Mouse (Mus musculus) gastrocnemius, adult 8-10 months (tissue): ENCODE data around the gene Timm13. TPM values are rescaled to one million over a fixed set of nuclear protein-coding genes. Genes with fewer than 3 reads are reported as not detected.

ENCODE experiments used
- DNase-seq, 2 experiments: peaks; one replicate each; pipeline ENCODE4 v3.0.0; 2022; ENCODE audit warnings: low spot score in 2 of 2
- total RNA-seq, 4 experiments: library from RNA; stranded (reverse); gene quantifications; 2 replicates each; pipeline ENCODE4 v1.2.4; 2022

Timm13 gene
- total RNA-seq, 4 experiments from 2014 or later = 119 to 143 (median 123) TPM

GRCm38 (mm10) chr10:80871581-80871980, 29.2 kb downstream of the Timm13 start, which contains the start of gene Tmprss9:
TSS of gene Tmprss9 (plus strand) at chr10:80871848.
- no peak for DNase-seq

GRCm38 (mm10) chr10:80870993-80871392, 29.8 kb downstream of the Timm13 start:
- no peak for DNase-seq

GRCm38 (mm10) chr10:80864446-80864845, 36.3 kb downstream of the Timm13 start:
- peak; percentile 59 to 77 for DNase-seq

GRCm38 (mm10) chr10:80862305-80862704, 38.5 kb downstream of the Timm13 start:
- DNase-seq = no peak

- no peak for DNase-seq
Observed at GRCm38 (mm10) chr10:80858350-80858935, 42.3 kb downstream of the Timm13 start.

- DNase-seq = no peak
Observed at GRCm38 (mm10) chr10:80857848-80858247, 42.9 kb downstream of the Timm13 start.

- no peak for DNase-seq
Observed at GRCm38 (mm10) chr10:80857386-80857785, 43.4 kb downstream of the Timm13 start.

- DNase-seq = no peak
Observed at GRCm38 (mm10) chr10:80856908-80857307, 43.9 kb downstream of the Timm13 start.

GRCm38 (mm10) chr10:80856267-80856666, 44.5 kb downstream of the Timm13 start:
- DNase-seq = no peak

- DNase-seq = no peak
Observed at GRCm38 (mm10) chr10:80855749-80856073, 45.1 kb downstream of the Timm13 start.

GRCm38 (mm10) chr10:80854913-80855748, 45.6 kb downstream of the Timm13 start, which contains the start of the genes Lsm7 and Sppl2b:
TSS of gene Lsm7 (minus strand) at chr10:80855209.
TSS of gene Sppl2b (plus strand) at chr10:80855275.
- peak; percentile 92 to 95 for DNase-seq

Other genes with a start within 250 kb of the Timm13 start
- 10 to 100 TPM; 36.7 to 40.7 (median 39.7) TPM for gene Btbd2, start 243.9 kb downstream of the Timm13 start, total RNA-seq
- 100 to 1,000 TPM; 226 to 292 (median 253) TPM for gene Mknk2, start 222.9 kb downstream of the Timm13 start, total RNA-seq
- gene Mob3a, start 199.0 kb downstream of the Timm13 start, total RNA-seq = 1 to 10 TPM; 2.6 to 3.6 (median 3.4) TPM
- 1 to 10 TPM; 1.0 to 3.1 (median 2.7) TPM for gene Izumo4, start 198.8 kb downstream of the Timm13 start, total RNA-seq
- 10 to 100 TPM; 24.1 to 29.3 (median 27.8) TPM for gene Ap3d1, start 158.7 kb downstream of the Timm13 start, total RNA-seq
- gene Dot1l, start 145.8 kb downstream of the Timm13 start, total RNA-seq = 10 to 100 TPM; 12.4 to 13.8 (median 13.5) TPM
- 10 to 100 TPM; 26.0 to 33.2 (median 29.9) TPM for gene Sf3a2, start 102.8 kb downstream of the Timm13 start, total RNA-seq
- gene Plekhj1, start 102.3 kb downstream of the Timm13 start, total RNA-seq = 10 to 100 TPM; 24.2 to 34.4 (median 32.0) TPM
- under 1 TPM in 3 of 4 experiments, not detected in 1; 0.22 to 0.40 (median 0.24) TPM for gene Amh, start 95.7 kb downstream of the Timm13 start, total RNA-seq
- 100 to 1,000 TPM; 455 to 508 (median 490) TPM for gene Jsrp1, start 87.5 kb downstream of the Timm13 start, total RNA-seq
- gene Oaz1, start 74.3 kb downstream of the Timm13 start, total RNA-seq = 1,000 to 10,000 TPM in 1 of 4 experiments, 100 to 1,000 TPM in 3; 735 to 1,031 (median 850) TPM
- 10 to 100 TPM in 3 of 4 experiments, 1 to 10 TPM in 1; 7.4 to 12.5 (median 10.4) TPM for gene Lingo3, start 56.9 kb downstream of the Timm13 start, total RNA-seq
- gene Lsm7, start 45.8 kb downstream of the Timm13 start, total RNA-seq = 10 to 100 TPM in 3 of 4 experiments, 1 to 10 TPM in 1; 6.2 to 19.0 (median 14.5) TPM
- 10 to 100 TPM; 11.3 to 12.5 (median 11.7) TPM for gene Sppl2b, start 45.7 kb downstream of the Timm13 start, total RNA-seq
- gene Tmprss9, start 29.1 kb downstream of the Timm13 start, total RNA-seq = under 1 TPM in 1 of 4 experiments, not detected in 3; 0.13 TPM
- 1 to 10 TPM; 2.1 to 4.0 (median 2.3) TPM for gene Lmnb2, start 17.3 kb upstream of the Timm13 start, total RNA-seq
- gene Gadd45b, start 29.1 kb upstream of the Timm13 start, total RNA-seq = 10 to 100 TPM in 3 of 4 experiments, 1 to 10 TPM in 1; 6.8 to 31.8 (median 26.9) TPM
- 1 to 10 TPM; 1.1 to 2.7 (median 1.7) TPM for gene Gng7, start 114.0 kb upstream of the Timm13 start, total RNA-seq
- gene Diras1, start 124.7 kb upstream of the Timm13 start, total RNA-seq = under 1 TPM in 1 of 4 experiments, not detected in 3; 0.24 TPM
- 10 to 100 TPM; 12.9 to 15.3 (median 13.9) TPM for gene Slc39a3, start 136.5 kb upstream of the Timm13 start, total RNA-seq
- gene Sgta, start 159.2 kb upstream of the Timm13 start, total RNA-seq = 100 to 1,000 TPM in 3 of 4 experiments, 10 to 100 TPM in 1; 99.1 to 108 (median 105) TPM
- 10 to 100 TPM; 21.7 to 24.1 (median 22.9) TPM for gene Thop1, start 169.1 kb upstream of the Timm13 start, total RNA-seq
- under 1 TPM in 1 of 4 experiments, not detected in 3; 0.44 TPM for gene Creb3l3, start 197.9 kb upstream of the Timm13 start, total RNA-seq
- 100 to 1,000 TPM; 197 to 233 (median 208) TPM for gene Map2k2, start 204.9 kb upstream of the Timm13 start, total RNA-seq
- gene Zbtb7a, start 234.3 kb upstream of the Timm13 start, total RNA-seq = 10 to 100 TPM; 24.8 to 28.9 (median 25.5) TPM